Mouse (Mus musculus): Measurements from ENCODE around the gene Snx21. TPM values are rescaled to one million over a fixed set of nuclear protein-coding genes. Genes with fewer than 3 reads are reported as not detected.
A peak's percentile ranks its signal among the peaks of the same experiment; 100 is the strongest.

Snx21 gene
- polyA plus RNA-seq, 2 experiments from 2014 or later: 5.0 to 5.1 TPM

GRCm38 (mm10) chr2:164795868-164796267 lies 10.2 kb downstream of the Snx21 start:
- no peak for ATAC-seq

GRCm38 (mm10) chr2:164798554-164798953 lies 12.9 kb downstream of the Snx21 start:
- peak; percentile 32 for ATAC-seq

- ATAC-seq: no peak
These were observed 14.8 kb downstream of the Snx21 start for GRCm38 (mm10) chr2:164800252-164801004.

GRCm38 (mm10) chr2:164803201-164803920 lies 17.7 kb downstream of the Snx21 start:
- no peak for ATAC-seq

- no peak for ATAC-seq
These were observed 18.3 kb downstream of the Snx21 start for GRCm38 (mm10) chr2:164803921-164804313.

GRCm38 (mm10) chr2:164804533-164805331 lies 19.1 kb downstream of the Snx21 start, which contains the start of the genes Acot8 and Zswim3:
Gene Acot8 (minus strand): TSS chr2:164804882.
Gene Zswim3 (plus strand): TSS chr2:164805098.
- ATAC-seq: peak; percentile 96

- no peak for ATAC-seq
These were observed 19.7 kb downstream of the Snx21 start for GRCm38 (mm10) chr2:164805332-164805718.

GRCm38 (mm10) chr2:164806614-164807013 lies 21.0 kb downstream of the Snx21 start:
- no peak for ATAC-seq

- no peak for ATAC-seq
These were observed 27.9 kb downstream of the Snx21 start for GRCm38 (mm10) chr2:164813557-164813956.

GRCm38 (mm10) chr2:164815348-164815747 lies 29.7 kb downstream of the Snx21 start:
- ATAC-seq: no peak

GRCm38 (mm10) chr2:164815821-164816220 lies 30.2 kb downstream of the Snx21 start:
- no peak for ATAC-seq

- ATAC-seq: no peak
These were observed 31.6 kb downstream of the Snx21 start for GRCm38 (mm10) chr2:164817206-164817605.

GRCm38 (mm10) chr2:164817703-164818102 lies 32.1 kb downstream of the Snx21 start:
- no peak for ATAC-seq

GRCm38 (mm10) chr2:164821060-164821459 lies 35.4 kb downstream of the Snx21 start:
- ATAC-seq: no peak

GRCm38 (mm10) chr2:164822636-164823165 lies 37.1 kb downstream of the Snx21 start, which contains the start of gene Zswim1:
Gene Zswim1 (plus strand): TSS chr2:164822686.
- ATAC-seq: peak; percentile 100

GRCm38 (mm10) chr2:164823181-164823585 lies 37.6 kb downstream of the Snx21 start:
- ATAC-seq: no peak

GRCm38 (mm10) chr2:164823969-164824368 lies 38.3 kb downstream of the Snx21 start:
- ATAC-seq: no peak

- ATAC-seq: no peak
These were observed 39.9 kb downstream of the Snx21 start for GRCm38 (mm10) chr2:164825521-164825920.

- ATAC-seq: no peak
These were observed 41.7 kb downstream of the Snx21 start for GRCm38 (mm10) chr2:164827146-164827850.

GRCm38 (mm10) chr2:164828437-164828836 lies 42.8 kb downstream of the Snx21 start, which contains the start of gene Spata25:
Gene Spata25 (minus strand): TSS chr2:164828537.
- ATAC-seq: no peak

GRCm38 (mm10) chr2:164829090-164829489 lies 43.5 kb downstream of the Snx21 start:
- no peak for ATAC-seq

GRCm38 (mm10) chr2:164831029-164831428 lies 45.4 kb downstream of the Snx21 start:
- ATAC-seq: no peak

Measured in activated CD4-positive, CD25-positive, alpha-beta regulatory T cell, adult 4 months (primary cell).